Comparison of ENCODE assay signal across 14 mouse cellular contexts in the genomic region with DNA sequence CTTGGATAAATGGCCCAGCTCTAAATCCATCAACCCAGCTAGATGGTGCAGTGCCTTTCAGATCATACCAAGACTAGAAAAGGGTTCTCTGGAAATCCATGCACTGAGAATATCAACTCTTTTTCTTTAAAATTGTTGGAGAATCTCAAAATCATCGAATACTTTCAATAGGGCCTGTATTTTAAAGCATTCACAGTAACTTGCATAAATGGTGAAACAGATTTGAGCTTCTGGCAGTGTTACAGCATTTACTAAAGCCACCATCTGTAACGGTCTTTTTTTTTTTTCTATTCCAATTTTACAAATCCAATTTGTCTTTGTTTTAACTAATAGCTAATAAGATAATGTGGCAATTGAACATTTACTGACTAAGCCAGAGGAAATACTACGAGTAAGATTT.
"Had no signal": no experiment of that assay in that cellular context is flagged by ENCODE, and none has a peak within 500 bp of the region (broad histone marks: within the 10 kb centered on the region; RNA-seq: fewer than 3 reads in every experiment).

No protein-coding gene starts in this region.

- H3K4me3 ChIP-seq: left cerebral cortex, adult 2 months; limb, embryonic 10.5 days; liver, embryonic 15.5 days; midbrain, embryonic 10.5 days; midbrain, embryonic 15.5 days; neural tube, embryonic 15.5 days had no signal

- H3K36me3 ChIP-seq: limb, embryonic 10.5 days; liver, embryonic 15.5 days; midbrain, embryonic 15.5 days; neural tube, embryonic 15.5 days had no signal

- H3K27ac ChIP-seq: kidney, postnatal 0 days; left cerebral cortex, adult 2 months; limb, embryonic 10.5 days; liver, embryonic 15.5 days; midbrain, embryonic 10.5 days; midbrain, embryonic 15.5 days; neural tube, embryonic 15.5 days; stomach, postnatal 0 days had no signal

- ATAC-seq: midbrain, embryonic 15.5 days had no signal

- DNase-seq: kidney, postnatal 4 days; lung, embryonic 14.5 days; lung, postnatal 10 days; lung, postnatal 4 days; thymus, postnatal 4 days had no signal

- H3K4me2 ChIP-seq: liver, embryonic 11.5 days; liver, embryonic 15.5 days; lung, embryonic 14.5 days; midbrain, embryonic 15.5 days; neural tube, embryonic 15.5 days had no signal

- H3K27me3 ChIP-seq: liver, embryonic 15.5 days; midbrain, embryonic 15.5 days; neural tube, embryonic 15.5 days had no signal

- H3K4me1 ChIP-seq: limb, embryonic 10.5 days; liver, embryonic 15.5 days had no signal

- H3K9me3 ChIP-seq: limb, embryonic 10.5 days; liver, embryonic 15.5 days; midbrain, embryonic 10.5 days; midbrain, embryonic 15.5 days; neural tube, embryonic 15.5 days had no signal

- H3K9ac ChIP-seq: liver, embryonic 15.5 days; lung, embryonic 14.5 days; midbrain, embryonic 15.5 days; neural tube, embryonic 15.5 days had no signal
